Mouse (Mus musculus): Measurements from ENCODE around the gene Pan3. TPM values are rescaled to one million over a fixed set of nuclear protein-coding genes. Genes with fewer than 3 reads are reported as not detected.

The Pan3 gene
- polyA plus RNA-seq, 1 experiment from 2014 or later = 53.7 TPM

GRCm38 (mm10) chr5:147418394-147419121 lies 11.4 kb upstream of the Pan3 start:
- Histone ChIP-seq H3K4me3 (ENCODE audit: low read depth, low read length) (no peak overlapping the region), H3K9me3 (ENCODE audit: control insufficient read depth, low read length) (no peaks in the 10 kb centered on the region), H3K4me1 (ENCODE audit: control insufficient read depth, insufficient read depth, low read length) (no peaks in the 10 kb centered on the region), H3K36me3 (ENCODE audit: control insufficient read depth, insufficient read depth, low read length) (no peaks in the 10 kb centered on the region), H3K27me3 (ENCODE audit: control insufficient read depth, insufficient read depth, low read length) (no peaks in the 10 kb centered on the region), H3K27ac (replicated peaks; ENCODE audit: low read depth, low read length) (no peak overlapping the region), H3K9ac (ENCODE audit: low read length) (no peak overlapping the region), H3K4me2 (ENCODE audit: low read depth, severe bottlenecking) (no peak overlapping the region)
- ATAC-seq (ENCODE audit: insufficient number of reproducible peaks, low FRiP score, low TSS enrichment, low read depth) (no peak), DNase-seq (ENCODE audit: low spot score) (peak; percentile 50)
- WGBS = 41% methylated on average over 10 of the region's 10 CpGs

- 40% methylated on average over 6 of the region's 6 CpGs for WGBS
- no peak overlapping the region for H3K9ac ChIP-seq (ENCODE audit: low read length)
- no peaks in the 10 kb centered on the region for H3K9me3 ChIP-seq (ENCODE audit: control insufficient read depth, low read length)
- H3K27ac ChIP-seq (replicated peaks; ENCODE audit: low read depth, low read length) = no peak overlapping the region
- DNase-seq (ENCODE audit: low spot score) (no peak), ATAC-seq (ENCODE audit: insufficient number of reproducible peaks, low FRiP score, low TSS enrichment, low read depth) (no peak)
- H3K4me1 ChIP-seq (ENCODE audit: control insufficient read depth, insufficient read depth, low read length) = no peaks in the 10 kb centered on the region
- H3K4me3 ChIP-seq (ENCODE audit: low read depth, low read length) = no peak overlapping the region
- H3K36me3 ChIP-seq (ENCODE audit: control insufficient read depth, insufficient read depth, low read length) = no peaks in the 10 kb centered on the region
- no peak overlapping the region for H3K4me2 ChIP-seq (ENCODE audit: low read depth, severe bottlenecking)
- no peaks in the 10 kb centered on the region for H3K27me3 ChIP-seq (ENCODE audit: control insufficient read depth, insufficient read depth, low read length)
These were observed 6.3 kb upstream of the Pan3 start for GRCm38 (mm10) chr5:147423612-147424011.

DNA sequence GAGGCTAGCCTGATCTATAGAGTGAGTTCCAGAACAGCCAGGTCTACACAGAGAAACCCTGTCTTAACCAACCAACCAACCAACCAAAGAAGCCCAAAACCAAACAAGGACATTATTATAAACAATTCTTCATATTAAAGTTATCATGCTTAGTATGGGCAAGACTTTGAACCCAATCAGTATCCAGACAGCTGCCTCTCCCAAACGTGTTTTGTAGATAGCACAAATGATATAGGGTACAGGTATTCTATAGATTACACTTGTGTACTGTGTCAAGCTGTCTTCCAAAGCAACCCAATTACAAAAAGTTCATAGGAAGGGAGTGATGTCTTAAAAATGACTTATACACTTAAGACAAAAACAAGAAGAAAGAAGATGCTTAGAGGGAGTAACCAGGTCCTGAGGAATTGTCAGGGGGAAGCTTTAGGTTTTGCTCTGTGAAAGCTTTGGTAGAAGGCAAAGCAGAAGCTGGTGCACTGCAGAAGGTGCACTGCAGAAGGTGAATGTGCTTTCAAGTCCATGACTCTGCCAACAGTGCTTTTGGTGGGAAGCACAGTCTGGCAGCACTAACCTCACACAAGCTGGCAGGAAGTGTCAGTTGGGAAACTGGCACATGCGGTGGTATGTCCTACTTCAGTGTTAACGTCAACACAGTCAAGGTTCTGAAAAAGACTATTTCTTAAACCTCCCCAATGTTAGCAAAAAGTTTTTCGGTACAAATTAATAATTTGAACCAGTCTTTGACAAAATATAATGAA lies 3.7 kb upstream of the Pan3 start:
- 74% methylated on average over 4 of the region's 4 CpGs for WGBS
- ATAC-seq (ENCODE audit: insufficient number of reproducible peaks, low FRiP score, low TSS enrichment, low read depth) = no peak
- H3K4me1 ChIP-seq (ENCODE audit: control insufficient read depth, insufficient read depth, low read length) = no peaks in the 10 kb centered on the region
- no peak overlapping the region for H3K4me3 ChIP-seq (ENCODE audit: low read depth, low read length)
- H3K9ac ChIP-seq (ENCODE audit: low read length) = no peak overlapping the region
- H3K36me3 ChIP-seq (ENCODE audit: control insufficient read depth, insufficient read depth, low read length) = no peaks in the 10 kb centered on the region
- H3K9me3 ChIP-seq (ENCODE audit: control insufficient read depth, low read length) = no peaks in the 10 kb centered on the region
- no peak overlapping the region for H3K27ac ChIP-seq (replicated peaks; ENCODE audit: low read depth, low read length)
- H3K27me3 ChIP-seq (ENCODE audit: control insufficient read depth, insufficient read depth, low read length) = no peaks in the 10 kb centered on the region
- DNase-seq (ENCODE audit: low spot score) = no peak
- H3K4me2 ChIP-seq (ENCODE audit: low read depth, severe bottlenecking) = no peak overlapping the region

DNA sequence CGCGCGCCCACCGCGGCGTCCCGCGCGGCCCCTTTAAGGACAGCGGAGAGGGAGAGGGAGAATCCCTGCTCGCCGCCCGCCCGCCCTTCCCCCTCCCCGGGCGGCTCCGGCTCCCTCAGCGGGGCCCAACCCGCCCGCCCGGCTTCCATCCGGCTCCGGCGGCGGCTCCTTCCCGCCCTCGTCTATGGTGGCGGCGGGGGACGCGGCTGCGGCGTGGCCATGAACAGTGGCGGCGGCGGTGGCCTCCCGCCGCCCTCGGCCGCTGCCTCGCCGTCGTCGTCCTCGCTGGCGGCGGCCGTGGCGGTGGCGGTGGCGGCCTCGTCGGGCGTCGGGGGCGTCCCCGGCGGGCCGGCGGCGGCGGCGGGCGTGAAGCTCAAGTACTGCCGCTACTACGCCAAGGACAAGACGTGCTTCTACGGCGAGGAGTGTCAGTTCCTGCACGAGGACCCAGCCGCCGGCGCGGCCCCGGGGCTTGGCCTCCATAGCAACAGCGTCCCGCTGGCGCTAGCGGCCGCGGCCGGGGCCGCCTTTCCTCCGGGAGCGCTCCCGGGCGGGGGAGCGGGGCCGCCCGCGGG lies 487 bp downstream of the Pan3 start:
- no peaks in the 10 kb centered on the region for H3K9me3 ChIP-seq (ENCODE audit: control insufficient read depth, low read length)
- ATAC-seq (ENCODE audit: insufficient number of reproducible peaks, low FRiP score, low TSS enrichment, low read depth) (peak; percentile 78), DNase-seq (ENCODE audit: low spot score) (peak; percentile 63)
- H3K36me3 ChIP-seq (ENCODE audit: control insufficient read depth, insufficient read depth, low read length) = peaks cover 2% of the 10 kb centered on the region; the same call in 1 of the 2 replicates
- peak overlapping the region; percentile 73 for H3K4me2 ChIP-seq (ENCODE audit: low read depth, severe bottlenecking)
- 3% methylated on average over 28 of the region's 91 CpGs for WGBS
- H3K27me3 ChIP-seq (ENCODE audit: control insufficient read depth, insufficient read depth, low read length) = no peaks in the 10 kb centered on the region
- H3K4me3 ChIP-seq (ENCODE audit: low read depth, low read length) = peak overlapping the region; percentile 90
- H3K4me1 ChIP-seq (ENCODE audit: control insufficient read depth, insufficient read depth, low read length) = peaks cover 3% of the 10 kb centered on the region; the same call in 1 of the 2 replicates
- peak overlapping the region; percentile 99 for H3K27ac ChIP-seq (replicated peaks; ENCODE audit: low read depth, low read length)
- H3K9ac ChIP-seq (ENCODE audit: low read length) = peak overlapping the region; percentile 95

DNA sequence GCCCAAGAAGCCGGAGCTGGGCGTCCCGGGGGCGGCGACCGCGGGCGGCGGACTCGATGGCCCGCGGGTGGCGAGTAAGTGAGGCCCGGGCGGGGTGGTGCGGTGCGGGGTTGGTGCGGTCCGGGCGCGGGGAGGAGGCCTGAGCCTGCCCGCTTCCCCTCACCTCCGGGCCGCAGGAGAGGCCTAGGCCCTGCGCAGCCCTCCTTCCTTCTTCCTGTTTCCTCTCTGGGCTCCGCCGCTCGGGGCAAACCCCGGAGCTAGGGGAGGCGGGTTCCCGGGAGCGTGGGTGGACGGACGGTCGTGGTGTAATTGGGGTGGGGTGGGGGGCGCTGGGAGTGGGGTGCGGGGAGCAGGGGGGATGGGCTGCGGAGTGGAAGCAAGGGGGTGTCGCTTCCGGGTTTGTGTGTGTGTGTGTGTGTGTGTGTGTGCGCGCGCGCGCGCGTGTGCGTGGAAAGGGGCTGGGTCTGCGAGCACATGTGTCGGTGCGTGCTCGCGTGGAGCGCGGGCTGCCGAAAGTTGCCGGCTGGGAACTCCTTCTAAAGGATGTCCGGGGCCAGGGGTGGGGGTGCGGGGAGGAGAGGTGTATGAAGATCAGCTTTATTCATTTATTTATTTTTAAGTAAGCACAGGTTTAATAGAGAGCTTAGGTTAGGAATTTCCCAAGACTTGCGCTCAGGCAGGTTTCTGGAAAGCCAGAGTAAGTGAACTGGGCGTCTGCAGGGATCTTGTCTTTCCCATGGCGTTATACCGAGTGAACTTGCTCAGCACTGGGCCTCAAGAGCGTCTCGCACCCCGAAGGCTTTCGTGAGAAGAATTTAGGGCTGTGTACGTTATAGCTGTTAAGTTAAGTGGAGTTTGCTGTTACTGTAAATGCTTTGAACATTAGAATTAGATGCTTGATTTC lies 1.2 kb downstream of the Pan3 start:
- under 1% methylated on average over 43 of the region's 68 CpGs for WGBS
- Histone ChIP-seq H3K4me1 (ENCODE audit: control insufficient read depth, insufficient read depth, low read length) (peaks cover 3% of the 10 kb centered on the region; the same call in 1 of the 2 replicates), H3K36me3 (ENCODE audit: control insufficient read depth, insufficient read depth, low read length) (peaks cover 2% of the 10 kb centered on the region; the same call in 1 of the 2 replicates)

DNA sequence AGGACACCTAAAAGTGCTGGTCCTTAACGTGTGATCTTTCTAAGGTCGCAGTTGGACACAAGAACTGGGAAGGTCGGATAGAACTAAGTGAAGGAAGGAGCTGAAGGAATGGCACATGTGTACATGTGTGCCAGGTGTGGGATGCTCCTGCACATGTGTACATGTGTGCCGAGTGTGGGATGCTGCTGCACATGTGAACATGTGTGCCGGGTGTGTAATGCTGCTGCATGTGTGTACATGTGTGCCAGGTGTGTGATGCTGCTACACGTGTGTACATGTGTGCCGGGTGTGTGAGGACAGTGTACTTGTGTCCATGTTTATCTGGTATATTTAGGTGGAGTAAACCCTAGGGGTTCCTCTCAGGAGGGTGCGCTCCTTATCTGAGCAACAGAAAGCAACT lies 3.0 kb downstream of the Pan3 start:
- ATAC-seq (ENCODE audit: insufficient number of reproducible peaks, low FRiP score, low TSS enrichment, low read depth) (no peak), DNase-seq (ENCODE audit: low spot score) (no peak)
- 93% methylated on average over 8 of the region's 8 CpGs for WGBS
- H3K36me3 ChIP-seq (ENCODE audit: control insufficient read depth, insufficient read depth, low read length) = peaks cover 2% of the 10 kb centered on the region; the same call in 1 of the 2 replicates
- H3K27me3 ChIP-seq (ENCODE audit: control insufficient read depth, insufficient read depth, low read length) = no peaks in the 10 kb centered on the region
- peaks cover 3% of the 10 kb centered on the region; the same call in 1 of the 2 replicates for H3K4me1 ChIP-seq (ENCODE audit: control insufficient read depth, insufficient read depth, low read length)
- no peak overlapping the region for H3K27ac ChIP-seq (replicated peaks; ENCODE audit: low read depth, low read length)
- no peaks in the 10 kb centered on the region for H3K9me3 ChIP-seq (ENCODE audit: control insufficient read depth, low read length)
- H3K4me3 ChIP-seq (ENCODE audit: low read depth, low read length) = no peak overlapping the region
- no peak overlapping the region for H3K4me2 ChIP-seq (ENCODE audit: low read depth, severe bottlenecking)
- H3K9ac ChIP-seq (ENCODE audit: low read length) = no peak overlapping the region

More for the DNA sequence above, 1.2 kb downstream of the Pan3 start:
- no peaks in the 10 kb centered on the region for H3K9me3 ChIP-seq (ENCODE audit: control insufficient read depth, low read length)
- no peaks in the 10 kb centered on the region for H3K27me3 ChIP-seq (ENCODE audit: control insufficient read depth, insufficient read depth, low read length)
- H3K4me2 ChIP-seq (ENCODE audit: low read depth, severe bottlenecking) = peak overlapping the region; percentile 73
- DNase-seq (ENCODE audit: low spot score) = peak; percentile 66
- H3K4me3 ChIP-seq (ENCODE audit: low read depth, low read length) = peak overlapping the region; percentile 90
- peak overlapping the region; percentile 95 for H3K9ac ChIP-seq (ENCODE audit: low read length)
- peak; percentile 56; the same call in 1 of the 2 replicates for ATAC-seq (ENCODE audit: insufficient number of reproducible peaks, low FRiP score, low TSS enrichment, low read depth)
- peak overlapping the region; percentile 99 for H3K27ac ChIP-seq (replicated peaks; ENCODE audit: low read depth, low read length)

DNA sequence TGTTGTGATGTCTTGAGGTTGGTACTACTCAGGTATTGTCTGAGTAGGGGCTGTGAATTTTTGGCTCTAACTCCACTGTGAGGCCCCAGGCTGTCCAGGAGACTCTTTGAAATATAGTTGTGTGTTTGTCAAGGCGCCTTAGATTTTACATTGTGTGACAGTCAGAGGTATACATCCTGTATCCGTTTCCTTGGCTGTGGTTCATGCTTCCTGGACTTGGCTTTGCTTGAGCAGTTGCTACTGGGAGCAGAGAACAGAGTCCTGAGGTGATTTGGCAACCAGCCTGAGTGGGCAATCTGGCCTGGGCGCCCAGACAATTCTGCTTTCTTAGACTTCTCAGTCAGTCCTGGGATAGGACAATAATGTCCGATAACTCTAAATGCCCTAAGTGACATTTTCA lies 5.3 kb downstream of the Pan3 start:
- H3K4me2 ChIP-seq (ENCODE audit: low read depth, severe bottlenecking) = no peak overlapping the region
- peaks cover 3% of the 10 kb centered on the region; the same call in 1 of the 2 replicates for H3K4me1 ChIP-seq (ENCODE audit: control insufficient read depth, insufficient read depth, low read length)
- no peak overlapping the region for H3K27ac ChIP-seq (replicated peaks; ENCODE audit: low read depth, low read length)
- H3K4me3 ChIP-seq (ENCODE audit: low read depth, low read length) = no peak overlapping the region
- DNase-seq (ENCODE audit: low spot score) (no peak), ATAC-seq (ENCODE audit: insufficient number of reproducible peaks, low FRiP score, low TSS enrichment, low read depth) (no peak)
- WGBS = 79% methylated on average over 4 of the region's 4 CpGs
- no peaks in the 10 kb centered on the region for H3K9me3 ChIP-seq (ENCODE audit: control insufficient read depth, low read length)
- H3K9ac ChIP-seq (ENCODE audit: low read length) = no peak overlapping the region
- H3K27me3 ChIP-seq (ENCODE audit: control insufficient read depth, insufficient read depth, low read length) = no peaks in the 10 kb centered on the region
- H3K36me3 ChIP-seq (ENCODE audit: control insufficient read depth, insufficient read depth, low read length) = peaks cover 2% of the 10 kb centered on the region; the same call in 1 of the 2 replicates

All from limb, embryonic 11.5 days (tissue).